Mouse (Mus musculus): ENCODE data around the gene Efna3. TPM values are rescaled to one million over a fixed set of nuclear protein-coding genes. Genes with fewer than 3 reads are reported as not detected.
A peak's percentile ranks its signal among the peaks of the same experiment; 100 is the strongest.

Efna3 gene
- polyA plus RNA-seq, 1 experiment from 2014 or later, result 107 TPM

GRCm38 (mm10) chr3:89280606-89281511 lies 41.9 kb downstream of the Efna3 start, which contains the start of gene Efna1:
Gene Efna1 (minus strand): TSS chr3:89281142.
- H3K27ac ChIP-seq (replicated peaks), result peak within 1 kb of the TSS; percentile 72

GRCm38 (mm10) chr3:89280050-89280605 lies 42.6 kb downstream of the Efna3 start:
- Histone ChIP-seq H3K4me3 (replicated peaks) (peak overlapping the region; percentile 44), H3K9ac (replicated peaks) (peak overlapping the region; percentile 51), H3K36me3 (no peaks in the 10 kb centered on the region), H3K9me3 (replicated peaks) (no peaks in the 10 kb centered on the region), H3K4me2 (peak overlapping the region; percentile 89), H3K27ac (replicated peaks) (peak overlapping the region; percentile 72), H3K4me1 (peaks cover 43% of the 10 kb centered on the region), H3K27me3 (replicated peaks) (peaks cover 15% of the 10 kb centered on the region)
- 1% methylated on average over 29 of the region's 29 CpGs for WGBS
- ATAC-seq (ENCODE audit: low FRiP score), result peak; percentile 20

More at GRCm38 (mm10) chr3:89280606-89281511, 41.9 kb downstream of the Efna3 start, which contains the start of gene Efna1:
- no peaks in the 10 kb centered on the region for H3K9me3 ChIP-seq (replicated peaks)
- H3K36me3 ChIP-seq, result no peaks in the 10 kb centered on the region
- peak within 1 kb of the TSS; percentile 51 for H3K9ac ChIP-seq (replicated peaks)
- WGBS, result under 1% methylated on average over 52 of the region's 52 CpGs
- H3K4me3 ChIP-seq (replicated peaks), result peak within 1 kb of the TSS; percentile 44
- ATAC-seq (ENCODE audit: low FRiP score), result peak; percentile 45
- peak within 1 kb of the TSS; percentile 89 for H3K4me2 ChIP-seq
- peaks cover 43% of the 10 kb centered on the region for H3K4me1 ChIP-seq
- H3K27me3 ChIP-seq (replicated peaks), result peaks cover 15% of the 10 kb centered on the region

GRCm38 (mm10) chr3:89279153-89279890 lies 43.4 kb downstream of the Efna3 start:
- Histone ChIP-seq H3K9me3 (replicated peaks) (no peaks in the 10 kb centered on the region), H3K4me1 (peaks cover 43% of the 10 kb centered on the region), H3K4me2 (peak overlapping the region; percentile 89), H3K36me3 (no peaks in the 10 kb centered on the region), H3K27me3 (replicated peaks) (peaks cover 15% of the 10 kb centered on the region), H3K9ac (replicated peaks) (peak overlapping the region; percentile 51), H3K27ac (replicated peaks) (peak overlapping the region; percentile 72), H3K4me3 (replicated peaks) (peak overlapping the region; percentile 44)
- ATAC-seq (ENCODE audit: low FRiP score), result peak; percentile 77
- 1% methylated on average over 35 of the region's 35 CpGs for WGBS

- peak overlapping the region; percentile 89 for H3K4me2 ChIP-seq
- no peaks in the 10 kb centered on the region for H3K9me3 ChIP-seq (replicated peaks)
- WGBS, result 13% methylated on average over 8 of the region's 8 CpGs
- peak overlapping the region; percentile 44 for H3K4me3 ChIP-seq (replicated peaks)
- peaks cover 43% of the 10 kb centered on the region for H3K4me1 ChIP-seq
- peak overlapping the region; percentile 72 for H3K27ac ChIP-seq (replicated peaks)
- peak overlapping the region; percentile 51 for H3K9ac ChIP-seq (replicated peaks)
- ATAC-seq (ENCODE audit: low FRiP score), result no peak
- no peaks in the 10 kb centered on the region for H3K36me3 ChIP-seq
- peaks cover 15% of the 10 kb centered on the region for H3K27me3 ChIP-seq (replicated peaks)
Observed at GRCm38 (mm10) chr3:89278643-89279042, 44.1 kb downstream of the Efna3 start.

- H3K27ac ChIP-seq (replicated peaks), result peak overlapping the region; percentile 72
- 53% methylated on average over 7 of the region's 7 CpGs for WGBS
- H3K36me3 ChIP-seq, result no peaks in the 10 kb centered on the region
- H3K4me3 ChIP-seq (replicated peaks), result peak overlapping the region; percentile 44; the same call in 1 of the 2 replicates
- peaks cover 43% of the 10 kb centered on the region for H3K4me1 ChIP-seq
- ATAC-seq (ENCODE audit: low FRiP score), result no peak
- no peak overlapping the region for H3K9ac ChIP-seq (replicated peaks)
- no peaks in the 10 kb centered on the region for H3K9me3 ChIP-seq (replicated peaks)
- peak overlapping the region; percentile 89 for H3K4me2 ChIP-seq
- peaks cover 15% of the 10 kb centered on the region for H3K27me3 ChIP-seq (replicated peaks)
Observed at GRCm38 (mm10) chr3:89278107-89278506, 44.7 kb downstream of the Efna3 start.

- 56% methylated on average over 14 of the region's 14 CpGs for WGBS
- no peak for ATAC-seq (ENCODE audit: low FRiP score)
- Histone ChIP-seq H3K4me1 (peaks cover 43% of the 10 kb centered on the region), H3K9me3 (replicated peaks) (no peaks in the 10 kb centered on the region), H3K9ac (replicated peaks) (no peak overlapping the region), H3K36me3 (no peaks in the 10 kb centered on the region), H3K4me3 (replicated peaks) (peak overlapping the region; percentile 44; the same call in 1 of the 2 replicates), H3K27ac (replicated peaks) (0 out of 2 replicates have a peak overlapping the region, but pooled peaks have one; percentile 24), H3K27me3 (replicated peaks) (peaks cover 15% of the 10 kb centered on the region), H3K4me2 (peak overlapping the region; percentile 89)
Observed at GRCm38 (mm10) chr3:89277281-89278021, 45.3 kb downstream of the Efna3 start.

- WGBS, result 96% methylated on average over 13 of the region's 13 CpGs
- Histone ChIP-seq H3K27me3 (replicated peaks) (peaks cover 15% of the 10 kb centered on the region), H3K36me3 (no peaks in the 10 kb centered on the region), H3K9me3 (replicated peaks) (no peaks in the 10 kb centered on the region), H3K9ac (replicated peaks) (no peak overlapping the region), H3K27ac (replicated peaks) (no peak overlapping the region), H3K4me2 (no peak overlapping the region), H3K4me1 (peaks cover 34% of the 10 kb centered on the region), H3K4me3 (replicated peaks) (no peak overlapping the region)
- ATAC-seq (ENCODE audit: low FRiP score), result no peak
Observed at GRCm38 (mm10) chr3:89276061-89276460, 46.7 kb downstream of the Efna3 start.

GRCm38 (mm10) chr3:89271760-89272159 lies 51.0 kb downstream of the Efna3 start:
- H3K27me3 ChIP-seq (replicated peaks), result no peaks in the 10 kb centered on the region
- H3K36me3 ChIP-seq, result no peaks in the 10 kb centered on the region
- H3K9ac ChIP-seq (replicated peaks), result no peak overlapping the region
- H3K4me2 ChIP-seq, result no peak overlapping the region
- H3K27ac ChIP-seq (replicated peaks), result no peak overlapping the region
- WGBS, result 60% methylated on average over 6 of the region's 6 CpGs
- no peak overlapping the region for H3K4me3 ChIP-seq (replicated peaks)
- ATAC-seq (ENCODE audit: low FRiP score), result no peak
- H3K9me3 ChIP-seq (replicated peaks), result no peaks in the 10 kb centered on the region
- peaks cover 45% of the 10 kb centered on the region for H3K4me1 ChIP-seq

GRCm38 (mm10) chr3:89270891-89271290 lies 51.9 kb downstream of the Efna3 start:
- peaks cover 49% of the 10 kb centered on the region for H3K4me1 ChIP-seq
- H3K27ac ChIP-seq (replicated peaks), result peak overlapping the region; percentile 81
- H3K9ac ChIP-seq (replicated peaks), result peak overlapping the region; percentile 61
- 60% methylated on average over 6 of the region's 6 CpGs for WGBS
- no peaks in the 10 kb centered on the region for H3K27me3 ChIP-seq (replicated peaks)
- H3K4me3 ChIP-seq (replicated peaks), result peak overlapping the region; percentile 57
- peak overlapping the region; percentile 70 for H3K4me2 ChIP-seq
- no peaks in the 10 kb centered on the region for H3K9me3 ChIP-seq (replicated peaks)
- no peaks in the 10 kb centered on the region for H3K36me3 ChIP-seq
- ATAC-seq (ENCODE audit: low FRiP score), result no peak

- Histone ChIP-seq H3K27ac (replicated peaks) (peak within 1 kb of the TSS; percentile 81), H3K4me2 (peak within 1 kb of the TSS; percentile 70), H3K4me1 (peaks cover 51% of the 10 kb centered on the region), H3K27me3 (replicated peaks) (no peaks in the 10 kb centered on the region), H3K36me3 (no peaks in the 10 kb centered on the region), H3K9me3 (replicated peaks) (no peaks in the 10 kb centered on the region), H3K4me3 (replicated peaks) (peak within 1 kb of the TSS; percentile 57), H3K9ac (replicated peaks) (peak within 1 kb of the TSS; percentile 61)
- ATAC-seq (ENCODE audit: low FRiP score), result peak; percentile 61
- 3% methylated on average over 39 of the region's 39 CpGs for WGBS
Observed at GRCm38 (mm10) chr3:89270051-89270755, 52.6 kb downstream of the Efna3 start, which contains the start of gene Slc50a1. Gene Slc50a1 (minus strand): TSS chr3:89270570.
